Mouse (Mus musculus): Measurements from ENCODE around the gene Rps6ka1.

DNA sequence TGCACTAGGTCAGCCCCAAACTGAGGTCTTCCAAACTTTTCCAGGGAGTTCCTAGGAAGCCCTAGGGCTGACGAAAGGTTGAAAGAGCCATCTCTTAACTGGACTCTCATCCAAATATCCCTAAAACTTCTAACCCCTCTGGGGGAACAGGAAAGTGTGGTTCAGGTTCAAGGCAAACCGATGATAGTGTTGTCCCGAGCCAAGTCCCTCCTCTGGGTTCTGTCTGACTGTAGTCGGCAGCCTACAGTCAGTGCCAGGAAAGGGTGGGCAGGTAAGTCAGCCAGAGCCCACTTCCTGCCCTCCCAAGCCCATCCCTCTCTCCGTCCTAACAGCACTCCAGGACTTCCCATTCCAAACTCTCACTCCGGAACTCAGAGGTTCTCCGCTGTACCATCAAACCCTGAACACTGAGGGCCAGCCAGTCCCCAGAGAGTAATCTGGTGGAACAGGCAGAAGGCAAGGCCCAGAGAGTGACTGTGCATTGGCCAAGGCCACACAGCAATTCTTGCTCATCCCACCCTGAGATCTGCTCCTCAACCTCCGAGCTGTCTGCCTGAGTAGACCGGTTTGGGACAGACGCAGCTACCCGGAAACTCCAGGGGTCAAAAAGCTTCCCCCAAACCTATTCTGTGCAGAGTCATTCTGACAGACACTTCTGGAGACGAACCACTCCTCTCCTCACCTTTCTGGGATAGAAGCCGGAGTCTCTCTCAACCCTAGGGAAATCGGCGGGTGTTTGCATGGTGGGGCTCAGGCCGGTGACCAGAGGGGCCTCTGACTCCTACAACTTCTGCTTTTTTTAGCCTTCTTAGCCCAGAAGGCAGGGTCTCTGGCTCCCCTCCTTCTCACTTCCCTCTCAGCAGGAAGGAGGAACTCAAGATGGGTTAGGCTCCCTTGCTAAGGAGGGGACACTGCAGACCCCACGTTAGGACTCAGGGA, 13.4 kb downstream of the Rps6ka1 start:
- no peak for TF ChIP-seq POLR2A (IDR thresholded peaks at IDR 0.05; ENCODE audit: borderline replicate concordance, low read depth, low read length)
- TF ChIP-seq CTCF (IDR thresholded peaks at IDR 0.05; ENCODE audit: low read depth, low read length) = no peak

All from bone marrow macrophage, adult 2 months (primary cell).